Mouse (Mus musculus) ovary, adult 2 months (tissue): Measurements from ENCODE around the gene Rps6kc1. TPM values are rescaled to one million over a fixed set of nuclear protein-coding genes. Genes with fewer than 3 reads are reported as not detected.

Experiments
- polyA plus RNA-seq: library from polyadenylated mRNA; depleted of rRNA; stranded (reverse); fragments of >200 nt; gene quantifications from 2 replicates; pipeline ENCODE4 v1.2.3, GENCODE M21; 2012; rRNA removed

Gene Rps6kc1
- polyA plus RNA-seq = 4.9 and 10.4 TPM in 2 replicates

DNA sequence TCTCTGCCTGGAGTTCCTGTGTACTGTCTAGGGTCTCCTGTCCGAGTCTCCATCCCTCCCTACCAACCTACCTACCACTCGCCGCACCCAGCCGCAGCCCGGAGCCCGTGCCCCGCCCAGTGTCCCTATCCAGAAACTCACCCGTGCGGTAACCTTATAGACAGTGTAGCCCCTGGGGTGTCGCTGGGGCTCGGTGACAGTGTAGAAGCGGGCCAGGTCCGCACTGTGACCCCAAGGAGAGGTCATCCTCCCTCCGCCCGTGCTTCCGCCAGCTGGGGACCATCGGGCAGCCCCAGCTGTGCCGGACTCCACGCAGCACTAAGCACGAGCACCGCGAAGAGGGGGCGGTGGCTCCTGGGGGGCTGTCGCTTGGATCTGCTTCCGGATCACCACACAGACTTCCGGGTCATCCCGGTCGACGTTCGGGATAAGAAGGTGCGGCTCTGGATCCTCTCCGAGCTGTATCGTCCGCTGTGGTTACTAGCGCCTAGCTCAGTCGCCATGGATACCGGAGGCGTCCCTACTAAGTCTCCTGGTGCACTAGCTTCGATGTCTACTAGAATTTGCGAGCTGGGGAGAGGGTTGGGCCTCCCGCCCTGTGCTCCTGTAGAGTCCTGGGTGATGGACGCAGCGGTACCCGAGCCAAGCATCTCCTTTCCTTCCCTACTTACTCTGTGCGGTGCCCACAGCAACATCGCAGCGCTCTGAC, at the start of gene Rps6kc1:
TSS of gene Rps6kc1 (minus strand) at position 356 of the 709 bp plus-strand sequence.

DNA sequence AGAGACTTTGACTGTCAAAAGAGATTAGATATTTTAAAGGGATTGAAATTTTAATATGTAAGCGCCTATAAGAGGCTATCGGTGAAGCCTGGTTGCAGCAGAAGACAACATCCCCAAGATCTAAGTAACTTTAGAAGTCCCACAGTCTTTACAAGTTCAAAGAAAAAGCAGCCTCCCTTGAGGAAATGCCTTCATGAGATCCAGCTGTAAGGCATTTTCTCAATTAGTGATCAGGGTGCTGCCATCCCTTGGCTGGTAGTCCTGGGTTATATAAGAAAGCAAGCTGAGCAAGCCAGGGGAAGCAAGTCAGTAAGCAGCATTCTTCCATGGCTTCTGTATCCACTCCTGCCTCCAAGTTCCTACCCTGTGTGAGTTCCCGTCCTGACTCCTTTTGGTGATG, 13.2 kb upstream of the Rps6kc1 start, which contains the start of gene Angel2:
TSS of gene Angel2 (plus strand) at position 301 of the 400 bp plus-strand sequence.

Other genes with a start within 250 kb of the Rps6kc1 start
- gene Angel2, start 13.3 kb upstream of the Rps6kc1 start, polyA plus RNA-seq = 22.9 and 26.5 TPM in 2 replicates
- gene Vash2, start 67.5 kb upstream of the Rps6kc1 start, polyA plus RNA-seq = 7.7 and 8.2 TPM in 2 replicates
- gene Flvcr1, start 114.4 kb upstream of the Rps6kc1 start, polyA plus RNA-seq = 42.1 and 52.6 TPM in 2 replicates
- not detected in 2 replicates for gene Spata45, start 124.9 kb upstream of the Rps6kc1 start, polyA plus RNA-seq
- 2.9 and 4.9 TPM in 2 replicates for gene Tatdn3, start 151.2 kb upstream of the Rps6kc1 start, polyA plus RNA-seq
- gene Nsl1, start 151.2 kb upstream of the Rps6kc1 start, polyA plus RNA-seq = 4.1 and 5.2 TPM in 2 replicates
- gene Batf3, start 186.1 kb upstream of the Rps6kc1 start, polyA plus RNA-seq = 7.4 and 9.7 TPM in 2 replicates